In genomic region chr5:103610148-103610547, GRCm38 (mm10) we compare ENCODE assay signal across 19 mouse cellular contexts. TPM values are rescaled to one million over a fixed set of nuclear protein-coding genes. Genes with fewer than 3 reads are reported as not detected.
"Had no signal": no experiment of that assay in that cellular context is flagged by ENCODE, and none has a peak within 500 bp of the region (broad histone marks: within the 10 kb centered on the region; RNA-seq: fewer than 3 reads in every experiment).

No protein-coding gene starts in this region.

- DNase-seq: lung, adult 2 months; right cerebral cortex, postnatal 14 days; thymus, adult 18-20 months; thymus, postnatal 14 days; thymus, postnatal 36 days had no signal

- H3K9ac ChIP-seq: liver, embryonic 12.5 days; liver, embryonic 14.5 days; lung, embryonic 15.5 days; midbrain, embryonic 13.5 days; midbrain, embryonic 15.5 days; neural tube, embryonic 12.5 days; stomach, embryonic 15.5 days had no signal

- H3K9me3 ChIP-seq: liver, embryonic 12.5 days; lung, embryonic 15.5 days; midbrain, embryonic 13.5 days; midbrain, embryonic 15.5 days; neural tube, embryonic 12.5 days; stomach, embryonic 15.5 days had no signal

- H3K27me3 ChIP-seq: lung, embryonic 15.5 days; midbrain, embryonic 13.5 days; midbrain, embryonic 15.5 days; neural tube, embryonic 12.5 days; stomach, embryonic 15.5 days had no signal

- H3K4me1 ChIP-seq: liver, embryonic 12.5 days; megakaryocyte, embryonic 14.5 days; midbrain, embryonic 13.5 days; midbrain, embryonic 15.5 days; neural tube, embryonic 12.5 days; stomach, embryonic 15.5 days had no signal

- H3K4me2 ChIP-seq: liver, embryonic 12.5 days; lung, embryonic 15.5 days; midbrain, embryonic 11.5 days; midbrain, embryonic 13.5 days; midbrain, embryonic 15.5 days; neural tube, embryonic 12.5 days; stomach, embryonic 15.5 days had no signal

- H3K27ac ChIP-seq: liver, embryonic 12.5 days; liver, embryonic 14.5 days; lung, embryonic 15.5 days; macrophage; midbrain, embryonic 13.5 days; midbrain, embryonic 15.5 days; neural tube, embryonic 12.5 days; stomach, embryonic 15.5 days had no signal

- H3K4me3 ChIP-seq: liver, embryonic 12.5 days; lung, embryonic 15.5 days; megakaryocyte, embryonic 14.5 days; midbrain, embryonic 13.5 days; midbrain, embryonic 15.5 days; neural tube, embryonic 12.5 days; stomach, embryonic 15.5 days had no signal

- ATAC-seq: liver, embryonic 12.5 days; midbrain, embryonic 13.5 days; midbrain, embryonic 15.5 days had no signal

- H3K36me3 ChIP-seq: liver, embryonic 12.5 days; lung, embryonic 15.5 days; midbrain, embryonic 13.5 days; midbrain, embryonic 15.5 days; neural tube, embryonic 12.5 days; stomach, embryonic 15.5 days had no signal

RNA-seq across cellular contexts. Expression of gene Slc10a6, which starts 19.1 kb away (rescaled TPM):
- polyA plus RNA-seq: liver, embryonic 12.5 days; liver, embryonic 14.5 days; liver, embryonic 16.5 days; midbrain, postnatal 0 days had no signal

RNA-seq across cellular contexts. Expression of gene 1700016H13Rik, which starts 45.7 kb away (rescaled TPM):
- polyA plus RNA-seq: liver, embryonic 12.5 days; liver, embryonic 14.5 days; liver, embryonic 16.5 days; macrophage; neural tube, embryonic 14.5 days; spleen, adult 2 months had no signal
